Mouse (Mus musculus) limb, embryonic 11.5 days (tissue): ENCODE results near the gene Gtf2h1. TPM values are rescaled to one million over a fixed set of nuclear protein-coding genes. Genes with fewer than 3 reads are reported as not detected.

Experiments
- ATAC-seq: fragments of 200-750 bp; cut with Nextera tagmentation; 2 replicates; pipeline ENCODE4 v1.8.0; 2017; ENCODE audit warnings: low read depth; ENCODE audit not compliant: insufficient number of reproducible peaks, low FRiP score, low TSS enrichment
- DNase-seq: peaks from one replicate; pipeline ENCODE4 v3.0.0-alpha.2; 2015; ENCODE audit warnings: low spot score
- H3K27ac ChIP-seq: fragments of 300-500 bp; sonication (generic); replicated peaks from 2 replicates; pipeline ENCODE4 v1.5.1; 2014; ENCODE audit warnings: low read depth, mild to moderate bottlenecking, low read length
- H3K27me3 ChIP-seq: fragments of 300-500 bp; sonication (generic); 2 replicates; pipeline ENCODE4 v1.6.1; 2014; ENCODE audit warnings: mild to moderate bottlenecking, low read length, mixed read lengths; ENCODE audit not compliant: control insufficient read depth, insufficient read depth
- H3K36me3 ChIP-seq: fragments of 300-500 bp; sonication (generic); 2 replicates; pipeline ENCODE4 v1.6.1; 2014; ENCODE audit warnings: mild to moderate bottlenecking, low read length, moderate library complexity, mixed read lengths; ENCODE audit not compliant: control insufficient read depth, insufficient read depth
- H3K4me1 ChIP-seq: fragments of 300-500 bp; sonication (generic); 2 replicates; pipeline ENCODE4 v1.6.1; 2014; ENCODE audit warnings: low read length, mixed read lengths; ENCODE audit not compliant: control insufficient read depth, insufficient read depth
- H3K4me2 ChIP-seq: fragments of 300-500 bp; sonication (generic); 2 replicates; pipeline ENCODE4 v1.6.1; 2014; ENCODE audit warnings: low read depth, mild to moderate bottlenecking, moderate library complexity; ENCODE audit not compliant: severe bottlenecking
- H3K4me3 ChIP-seq: fragments of 300-500 bp; sonication (generic); 2 replicates; pipeline ENCODE4 v1.5.1; 2014; ENCODE audit warnings: low read depth, low read length
- H3K9ac ChIP-seq: fragments of 300-500 bp; sonication (generic); 2 replicates; pipeline ENCODE4 v1.6.1; 2014; ENCODE audit warnings: mild to moderate bottlenecking, low read length
- H3K9me3 ChIP-seq: fragments of 300-500 bp; sonication (generic); 2 replicates; pipeline ENCODE4 v1.6.1; 2016; ENCODE audit warnings: low read length; ENCODE audit not compliant: control insufficient read depth
- WGBS: fragments of 180-500 bp; shearing (Covaris S2); extraction: QIAGEN DNeasy Blood & Tissue Kit; methylation state at CpG from one replicate; pipeline ENCODE4 v1.1.7; 2014; 5-methylcytosine and 5-hydroxymethylcytosine counted together
- polyA plus RNA-seq: library from polyadenylated mRNA; unstranded; fragments of >200 nt; fragmentation: Nextera tagmentation; extraction: Ambion mirVana; gene quantifications from 2 replicates; pipeline ENCODE4 v1.2.1, GENCODE M21; 2014

Gtf2h1 gene
- polyA plus RNA-seq, 1 experiment from 2014 or later = 51.6 TPM

- ATAC-seq (no peak), DNase-seq (no peak)
- H3K27me3 ChIP-seq = no peaks in the 10 kb centered on the region
- H3K36me3 ChIP-seq = peaks cover 14% of the 10 kb centered on the region
- no peak overlapping the region for H3K9ac ChIP-seq
- no peaks in the 10 kb centered on the region for H3K9me3 ChIP-seq
- H3K4me3 ChIP-seq = no peak overlapping the region
- H3K4me2 ChIP-seq = no peak overlapping the region
- 92% methylated on average over 7 of the region's 7 CpGs for WGBS
- no peaks in the 10 kb centered on the region for H3K4me1 ChIP-seq
- H3K27ac ChIP-seq = no peak overlapping the region
These were observed 27.5 kb upstream of the Gtf2h1 start for GRCm38 (mm10) chr7:46768451-46768850.

DNA sequence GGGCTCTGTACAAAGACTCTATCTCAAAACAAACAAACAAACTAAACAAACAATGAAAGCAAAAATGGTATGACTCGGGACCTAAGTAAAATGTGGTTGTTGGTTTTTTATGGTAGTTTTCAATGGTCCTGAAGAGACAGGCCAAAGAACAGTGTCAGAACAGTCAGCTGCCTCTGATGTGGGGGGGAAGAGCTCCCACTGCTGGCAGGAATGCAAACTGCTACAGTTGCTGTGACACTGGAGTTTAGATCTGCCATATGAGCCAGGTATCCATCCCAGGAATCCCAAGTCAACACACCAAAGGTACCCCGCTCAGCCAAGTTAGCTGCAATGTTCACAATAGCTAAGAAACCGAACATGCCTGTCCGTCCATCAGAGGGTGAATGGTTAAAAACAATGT is 25.2 kb upstream of the Gtf2h1 start:
- H3K36me3 ChIP-seq = peaks cover 9% of the 10 kb centered on the region
- H3K27ac ChIP-seq = no peak overlapping the region
- ATAC-seq = no peak
- WGBS = 66% methylated on average over 4 of the region's 4 CpGs
- H3K27me3 ChIP-seq = no peaks in the 10 kb centered on the region
- no peak overlapping the region for H3K4me2 ChIP-seq
- no peaks in the 10 kb centered on the region for H3K9me3 ChIP-seq
- H3K4me3 ChIP-seq = no peak overlapping the region
- no peaks in the 10 kb centered on the region for H3K4me1 ChIP-seq
- H3K9ac ChIP-seq = no peak overlapping the region
- peak; percentile 80 for DNase-seq

DNA sequence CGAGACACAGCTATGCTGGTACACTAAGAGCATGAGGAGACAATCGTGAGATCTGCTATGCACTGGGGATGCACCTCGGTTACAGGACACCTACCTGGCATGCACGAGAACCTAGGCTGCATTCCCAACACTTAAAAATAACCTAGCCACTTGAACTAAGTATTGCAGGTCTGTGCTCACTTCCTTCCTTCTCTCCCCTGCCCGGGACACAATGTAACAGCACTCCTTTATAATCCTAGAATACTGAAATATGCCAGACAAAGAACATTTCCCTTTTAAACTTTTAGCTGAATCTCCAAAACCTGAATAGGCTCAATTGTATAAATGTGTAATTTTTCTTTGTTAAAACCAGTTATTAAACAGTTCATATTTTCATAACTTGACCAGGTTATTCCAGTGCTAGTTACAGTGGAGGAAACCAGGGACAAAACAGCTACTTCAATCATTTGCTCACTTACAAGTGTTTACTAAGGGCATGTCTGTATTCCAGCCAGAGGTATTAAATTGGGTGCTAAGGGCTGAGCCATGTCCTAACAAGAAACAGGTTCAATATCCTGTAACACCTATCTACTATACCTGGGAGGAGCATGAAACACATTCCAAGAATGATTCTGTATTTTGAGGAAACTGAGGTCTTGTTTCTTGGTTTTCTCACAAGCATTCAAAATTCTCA is 6.6 kb upstream of the Gtf2h1 start:
- no peak overlapping the region for H3K4me3 ChIP-seq
- DNase-seq (no peak), ATAC-seq (no peak)
- H3K27me3 ChIP-seq = no peaks in the 10 kb centered on the region
- H3K9me3 ChIP-seq = no peaks in the 10 kb centered on the region
- H3K9ac ChIP-seq = no peak overlapping the region
- no peaks in the 10 kb centered on the region for H3K4me1 ChIP-seq
- no peak overlapping the region for H3K4me2 ChIP-seq
- H3K36me3 ChIP-seq = 0 out of 2 replicates have a peak, but pooled peaks cover 4% of the 10 kb centered on the region
- no peak overlapping the region for H3K27ac ChIP-seq
- WGBS = 82% methylated on average over 5 of the region's 5 CpGs

DNA sequence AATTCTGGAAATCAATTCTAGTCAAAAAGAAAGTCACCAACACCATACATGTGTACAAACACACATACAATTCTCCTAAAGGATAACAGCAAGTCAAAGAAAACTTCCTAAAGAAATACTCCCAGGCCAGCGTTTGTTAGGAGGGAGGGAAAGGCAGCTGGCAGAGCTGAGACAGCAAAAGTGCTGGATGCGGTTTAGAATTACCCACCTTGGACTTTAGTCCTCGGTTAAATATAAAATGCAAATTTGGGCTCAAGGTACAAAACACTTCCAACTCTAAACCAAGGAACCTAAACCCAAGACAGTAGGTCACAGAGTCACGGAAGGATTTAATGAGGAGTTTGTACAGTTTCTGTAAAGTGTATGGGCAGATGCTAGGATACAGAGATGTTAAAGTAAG is 2.0 kb upstream of the Gtf2h1 start:
- H3K9ac ChIP-seq = no peak overlapping the region
- no peak for ATAC-seq

GRCm38 (mm10) chr7:46796206-46796679 is 340 bp downstream of the Gtf2h1 start:
- H3K4me1 ChIP-seq = peaks cover 4% of the 10 kb centered on the region; the same call in 1 of the 2 replicates
- no peaks in the 10 kb centered on the region for H3K27me3 ChIP-seq
- H3K4me3 ChIP-seq = peak overlapping the region; percentile 91
- no peak for DNase-seq
- peak overlapping the region; percentile 80 for H3K4me2 ChIP-seq
- H3K36me3 ChIP-seq = no peaks in the 10 kb centered on the region
- H3K9me3 ChIP-seq = no peaks in the 10 kb centered on the region
- peak overlapping the region; percentile 96 for H3K9ac ChIP-seq
- WGBS = under 1% methylated on average over 31 of the region's 31 CpGs
- no peak; the same call in none of the 2 replicates for ATAC-seq
- H3K27ac ChIP-seq = peak overlapping the region; percentile 70; the same call in 1 of the 2 replicates

More for the DNA sequence above, 2.0 kb upstream of the Gtf2h1 start:
- Histone ChIP-seq H3K27ac (no peak overlapping the region), H3K36me3 (no peaks in the 10 kb centered on the region), H3K27me3 (no peaks in the 10 kb centered on the region), H3K4me1 (peaks cover 4% of the 10 kb centered on the region; the same call in 1 of the 2 replicates), H3K4me2 (no peak overlapping the region), H3K9me3 (no peaks in the 10 kb centered on the region), H3K4me3 (no peak overlapping the region)
- DNase-seq = no peak
- 91% methylated on average over 4 of the region's 4 CpGs for WGBS

- H3K27me3 ChIP-seq = no peaks in the 10 kb centered on the region
- no peaks in the 10 kb centered on the region for H3K9me3 ChIP-seq
- peak overlapping the region; percentile 80 for H3K4me2 ChIP-seq
- ATAC-seq (no peak), DNase-seq (no peak)
- no peaks in the 10 kb centered on the region for H3K36me3 ChIP-seq
- peaks cover 4% of the 10 kb centered on the region; the same call in 1 of the 2 replicates for H3K4me1 ChIP-seq
- H3K27ac ChIP-seq = no peak overlapping the region
- WGBS = 56% methylated on average over 6 of the region's 6 CpGs
- H3K4me3 ChIP-seq = peak overlapping the region; percentile 91
- peak overlapping the region; percentile 96 for H3K9ac ChIP-seq
These were observed 876 bp downstream of the Gtf2h1 start for GRCm38 (mm10) chr7:46796779-46797178.

- no peak overlapping the region for H3K4me2 ChIP-seq
- DNase-seq (no peak), ATAC-seq (no peak)
- peaks cover 18% of the 10 kb centered on the region; the same call in 1 of the 2 replicates for H3K36me3 ChIP-seq
- no peak overlapping the region for H3K27ac ChIP-seq
- H3K9ac ChIP-seq = no peak overlapping the region
- no peak overlapping the region for H3K4me3 ChIP-seq
- H3K27me3 ChIP-seq = no peaks in the 10 kb centered on the region
- 95% methylated on average over 6 of the region's 6 CpGs for WGBS
- H3K9me3 ChIP-seq = no peaks in the 10 kb centered on the region
- H3K4me1 ChIP-seq = no peaks in the 10 kb centered on the region
These were observed 14.4 kb downstream of the Gtf2h1 start for GRCm38 (mm10) chr7:46810325-46810724.

DNA sequence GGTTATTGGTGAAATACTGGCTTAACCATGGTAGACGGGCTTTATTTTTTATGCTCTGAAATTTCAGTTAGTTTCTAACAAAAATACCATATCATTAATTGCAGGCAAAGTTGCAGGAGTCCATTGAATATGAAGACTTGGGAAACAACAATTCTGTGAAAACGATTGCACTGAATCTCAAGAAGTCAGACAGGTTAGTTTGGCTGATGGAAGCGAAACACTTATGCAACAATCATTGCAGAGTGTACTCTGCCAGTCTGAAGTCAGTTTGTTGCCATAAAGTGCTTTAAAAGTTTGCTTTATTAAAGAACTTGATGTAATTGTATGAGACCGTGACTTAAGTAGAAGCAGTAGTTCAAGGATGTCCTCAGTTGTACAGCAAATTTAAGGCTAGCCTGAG is 18.1 kb downstream of the Gtf2h1 start:
- Histone ChIP-seq H3K9ac (no peak overlapping the region), H3K27ac (no peak overlapping the region), H3K36me3 (peaks cover 30% of the 10 kb centered on the region), H3K4me2 (no peak overlapping the region), H3K4me3 (no peak overlapping the region), H3K27me3 (no peaks in the 10 kb centered on the region), H3K9me3 (no peaks in the 10 kb centered on the region), H3K4me1 (no peaks in the 10 kb centered on the region)
- 94% methylated on average over 4 of the region's 4 CpGs for WGBS
- ATAC-seq (no peak), DNase-seq (no peak)
